Mouse (Mus musculus) bone marrow macrophage, adult 2 months (primary cell): Measurements from ENCODE around the gene Flt3.

ENCODE experiments used
- CTCF ChIP-seq: IDR thresholded peaks from 2 replicates; pipeline ENCODE4 v1.5.1; 2012; ENCODE audit warnings: low read depth, mild to moderate bottlenecking, low read length, moderate library complexity
- POLR2A ChIP-seq: IDR thresholded peaks from 2 replicates; pipeline ENCODE4 v1.6.1; 2012; ENCODE audit warnings: mild to moderate bottlenecking, low read depth, low read length, borderline replicate concordance

GRCm38 (mm10) chr5:147444298-147444697 is 44.0 kb upstream of the Flt3 start:
- TF ChIP-seq CTCF (no peak), POLR2A (no peak)
